In genomic region chr3:85691134-85691533, GRCm38 (mm10) we compare ENCODE assay signal across 22 mouse cellular contexts.
DNase-seq lines count a peak whose midpoint lies in the region; ATAC-seq lines count a peak whose summit lies in the region.
"Had no signal": no experiment of that assay in that cellular context is flagged by ENCODE, and none has a peak within 500 bp of the region (broad histone marks: within the 10 kb centered on the region; RNA-seq: fewer than 3 reads in every experiment).

No protein-coding gene starts in this region.

- whole genome bisulfite sequencing in kidney, embryonic 16.5 days, result 37% methylated on average over 4 of the region's 4 CpGs
- WGBS in lung, embryonic 16.5 days, result 51% methylated on average over 4 of the region's 4 CpGs
- WGBS in liver, embryonic 11.5 days, result 80% methylated on average over 4 of the region's 4 CpGs

- H3K4me1 ChIP-seq in kidney, embryonic 16.5 days (ENCODE audit: insufficient read depth, low read length), result peaks cover 19% of the 10 kb centered on the region
- H3K4me1 ChIP-seq in lung, embryonic 16.5 days (replicated peaks; ENCODE audit: control insufficient read depth, insufficient read depth, low read length), result no peaks in the 10 kb centered on the region
- H3K4me1 ChIP-seq in liver, embryonic 11.5 days (replicated peaks; ENCODE audit: control insufficient read depth, insufficient read depth, low read length), result no peaks in the 10 kb centered on the region
- H3K4me1 ChIP-seq: embryonic facial prominence, embryonic 12.5 days; hindbrain, embryonic 15.5 days; limb, embryonic 15.5 days; liver, embryonic 15.5 days; midbrain, embryonic 12.5 days had no signal

- ATAC-seq in kidney, embryonic 16.5 days (ENCODE audit: low FRiP score, low TSS enrichment), result peak; percentile 52; the same call in 1 of the 2 replicates
- 0 out of 2 replicates have a peak, but pooled peaks have one; percentile 28 for ATAC-seq in lung, embryonic 16.5 days (ENCODE audit: low read depth)
- no peak for ATAC-seq in liver, embryonic 11.5 days (replicated peaks; ENCODE audit: low FRiP score)
- ATAC-seq: forebrain, postnatal 0 days; Patski had no signal

- H3K9ac ChIP-seq in kidney, embryonic 16.5 days (replicated peaks; ENCODE audit: low read length), result no peak overlapping the region
- H3K9ac ChIP-seq in lung, embryonic 16.5 days (ENCODE audit: low read length), result no peak overlapping the region
- H3K9ac ChIP-seq in liver, embryonic 11.5 days (ENCODE audit: low read depth, low read length), result no peak overlapping the region
- H3K9ac ChIP-seq: embryonic facial prominence, embryonic 12.5 days; forebrain, postnatal 0 days; hindbrain, embryonic 15.5 days; limb, embryonic 15.5 days; liver, embryonic 15.5 days; midbrain, embryonic 12.5 days had no signal

- H3K4me3 ChIP-seq in kidney, embryonic 16.5 days (ENCODE audit: low read length), result no peak overlapping the region
- H3K4me3 ChIP-seq in lung, embryonic 16.5 days (ENCODE audit: low read length), result no peak overlapping the region
- H3K4me3 ChIP-seq in liver, embryonic 11.5 days (ENCODE audit: low read depth, low read length), result no peak overlapping the region
- H3K4me3 ChIP-seq: embryonic facial prominence, embryonic 12.5 days; heart, adult 2 months; hindbrain, embryonic 15.5 days; limb, embryonic 15.5 days; liver, embryonic 15.5 days; midbrain, embryonic 12.5 days had no signal

- DNase-seq in kidney, adult 9 months, result peak; percentile 37
- DNase-seq in kidney, postnatal 4 days, result no peak
- peak; percentile 23 for DNase-seq in retina, embryonic 14.5 days (ENCODE audit: low spot score)
- no peak for DNase-seq in ovary, postnatal 10 days (ENCODE audit: low spot score)
- no peak for DNase-seq in liver, embryonic 11.5 days (ENCODE audit: low spot score)
- DNase-seq: B cell, adult 2 months; cerebellum, adult 18-20 months; cerebellum, postnatal 14 days; forebrain, postnatal 0 days; gastrocnemius, postnatal 25 days; heart, adult 2 months; left cerebral cortex, postnatal 4 days had no signal

- no peaks in the 10 kb centered on the region for H3K27me3 ChIP-seq in kidney, embryonic 16.5 days (ENCODE audit: insufficient read depth, low read length)
- H3K27me3 ChIP-seq in lung, embryonic 16.5 days (ENCODE audit: control insufficient read depth, insufficient read depth, low read depth, low read length), result no peaks in the 10 kb centered on the region
- no peaks in the 10 kb centered on the region for H3K27me3 ChIP-seq in liver, embryonic 11.5 days (replicated peaks; ENCODE audit: control insufficient read depth, insufficient read depth, low read length)
- H3K27me3 ChIP-seq: CH12.LX; embryonic facial prominence, embryonic 12.5 days; hindbrain, embryonic 15.5 days; midbrain, embryonic 12.5 days; Patski had no signal

- H3K36me3 ChIP-seq in kidney, embryonic 16.5 days (ENCODE audit: insufficient read depth, low read length), result no peaks in the 10 kb centered on the region
- no peaks in the 10 kb centered on the region for H3K36me3 ChIP-seq in lung, embryonic 16.5 days (ENCODE audit: control insufficient read depth, insufficient read depth, low read length)
- H3K36me3 ChIP-seq in liver, embryonic 11.5 days (ENCODE audit: control insufficient read depth, insufficient read depth, low read length), result no peaks in the 10 kb centered on the region
- H3K36me3 ChIP-seq: embryonic facial prominence, embryonic 12.5 days; G1E; hindbrain, embryonic 15.5 days; limb, embryonic 15.5 days; liver, embryonic 15.5 days; midbrain, embryonic 12.5 days had no signal

- no peak overlapping the region for H3K4me2 ChIP-seq in kidney, embryonic 16.5 days (replicated peaks; ENCODE audit: low read depth, low read length)
- H3K4me2 ChIP-seq in lung, embryonic 16.5 days (ENCODE audit: low read depth, low read length), result no peak overlapping the region
- no peak overlapping the region for H3K4me2 ChIP-seq in liver, embryonic 11.5 days
- H3K4me2 ChIP-seq: embryonic facial prominence, embryonic 12.5 days; hindbrain, embryonic 15.5 days; limb, embryonic 15.5 days; liver, embryonic 15.5 days; midbrain, embryonic 12.5 days had no signal

- no peaks in the 10 kb centered on the region for H3K9me3 ChIP-seq in kidney, embryonic 16.5 days (ENCODE audit: low read length)
- no peaks in the 10 kb centered on the region for H3K9me3 ChIP-seq in lung, embryonic 16.5 days (ENCODE audit: control insufficient read depth, low read length)
- no peaks in the 10 kb centered on the region for H3K9me3 ChIP-seq in liver, embryonic 11.5 days (ENCODE audit: control insufficient read depth, low read length)
- H3K9me3 ChIP-seq: embryonic facial prominence, embryonic 12.5 days; G1E; hindbrain, embryonic 15.5 days; limb, embryonic 15.5 days; liver, embryonic 15.5 days; midbrain, embryonic 12.5 days had no signal

- H3K27ac ChIP-seq in kidney, embryonic 16.5 days (ENCODE audit: low read length), result no peak overlapping the region
- no peak overlapping the region for H3K27ac ChIP-seq in lung, embryonic 16.5 days (ENCODE audit: low read length)
- no peak overlapping the region for H3K27ac ChIP-seq in liver, embryonic 11.5 days (ENCODE audit: low read depth, low read length)
- H3K27ac ChIP-seq: embryonic facial prominence, embryonic 12.5 days; heart, adult 2 months; hindbrain, embryonic 15.5 days; limb, embryonic 15.5 days; liver, embryonic 15.5 days; midbrain, embryonic 12.5 days had no signal

Comparison
In these comparisons a context has a peak if more than half of its experiments do, and no peak if none do; other contexts are left out.
1. DNase-seq: peak in kidney, adult 9 months (single experiment) and retina, embryonic 14.5 days (single experiment); none in kidney, postnatal 4 days (0 of 2), ovary, postnatal 10 days (single experiment) and liver, embryonic 11.5 days (single experiment).